32 mouse cellular contexts compared by ENCODE assay signal in genomic region chr10:127586209-127586608, GRCm38 (mm10). TPM values are rescaled to one million over a fixed set of nuclear protein-coding genes. Genes with fewer than 3 reads are reported as not detected.
A peak's percentile ranks its signal among the peaks of the same experiment; 100 is the strongest.
DNase-seq lines count a peak whose midpoint lies in the region; ATAC-seq and TF ChIP-seq lines count a peak whose summit lies in the region.
"Had no signal": no experiment of that assay in that cellular context is flagged by ENCODE, and none has a peak within 500 bp of the region (broad histone marks: within the 10 kb centered on the region; RNA-seq: fewer than 3 reads in every experiment).

No protein-coding gene starts in this region.

- DNase-seq in lung, embryonic 14.5 days: peak; percentile 53
- no peak for DNase-seq in lung, adult 18-20 months
- DNase-seq in liver, embryonic 11.5 days (ENCODE audit: low spot score): no peak
- DNase-seq in kidney, postnatal 10 days: no peak
- no peak for DNase-seq in frontal cortex, postnatal 10 days (ENCODE audit: low spot score in 2 of 2)
- DNase-seq: adrenal gland, postnatal 25 days; cerebellum, adult 18-20 months; cerebellum, postnatal 10 days; gastrocnemius, postnatal 36 days; heart, adult 2 months; heart, postnatal 10 days; kidney, adult 8-10 months; kidney, postnatal 14 days; layer of hippocampus, adult 9-11 months; lung, postnatal 14 days; right cerebral cortex, postnatal 25 days; thymus, postnatal 25 days had no signal

- H3K79me2 ChIP-seq in macrophage (ENCODE audit: inconsistent target): peaks cover 69% of the 10 kb centered on the region

- H3K36me3 ChIP-seq in lung, embryonic 14.5 days (ENCODE audit: insufficient read depth): peaks cover 88% of the 10 kb centered on the region
- peaks cover 49% of the 10 kb centered on the region for H3K36me3 ChIP-seq in macrophage (ENCODE audit: inconsistent target)
- peaks cover 17% of the 10 kb centered on the region for H3K36me3 ChIP-seq in liver, embryonic 11.5 days (ENCODE audit: control insufficient read depth, insufficient read depth, low read length)

- no peak for TF ChIP-seq POLR2A in embryonic fibroblast, embryonic 13.5 days (IDR thresholded peaks at IDR 0.05; ENCODE audit: low read depth, low read length)

- H3K9ac ChIP-seq in lung, embryonic 14.5 days: no peak overlapping the region
- H3K9ac ChIP-seq in liver, embryonic 11.5 days (ENCODE audit: low read depth, low read length): no peak overlapping the region
- H3K9ac ChIP-seq: forebrain, embryonic 12.5 days; heart, embryonic 13.5 days; limb, embryonic 12.5 days; midbrain, embryonic 12.5 days; stomach, embryonic 15.5 days had no signal

- H3K27ac ChIP-seq in lung, embryonic 14.5 days (ENCODE audit: low read depth): no peak overlapping the region
- H3K27ac ChIP-seq in embryonic fibroblast, embryonic 13.5 days (ENCODE audit: insufficient read depth, low read length): peak overlapping the region; percentile 66
- peak overlapping the region; percentile 100 for H3K27ac ChIP-seq in macrophage
- no peak overlapping the region for H3K27ac ChIP-seq in liver, embryonic 11.5 days (ENCODE audit: low read depth, low read length)
- H3K27ac ChIP-seq: forebrain, embryonic 12.5 days; heart, adult 2 months; heart, embryonic 13.5 days; hindbrain, embryonic 10.5 days; limb, embryonic 12.5 days; midbrain, embryonic 12.5 days; stomach, embryonic 15.5 days had no signal

- WGBS in lung, embryonic 14.5 days: 56% methylated on average over 4 of the region's 4 CpGs
- 9% methylated on average over 3 of the region's 4 CpGs for WGBS in macrophage (ENCODE audit: missing documents)
- WGBS in liver, embryonic 11.5 days: 84% methylated on average over 4 of the region's 4 CpGs

- H3K4me1 ChIP-seq in lung, embryonic 14.5 days (ENCODE audit: insufficient read depth): 0 out of 2 replicates have a peak, but pooled peaks cover 3% of the 10 kb centered on the region
- H3K4me1 ChIP-seq in embryonic fibroblast, embryonic 13.5 days (ENCODE audit: control insufficient read depth, insufficient read depth, low read length): no peaks in the 10 kb centered on the region
- no peaks in the 10 kb centered on the region for H3K4me1 ChIP-seq in liver, embryonic 11.5 days (replicated peaks; ENCODE audit: control insufficient read depth, insufficient read depth, low read length)
- H3K4me1 ChIP-seq: forebrain, embryonic 12.5 days; limb, embryonic 12.5 days; midbrain, embryonic 12.5 days had no signal

- TF ChIP-seq CTCF in lung, embryonic 14.5 days (IDR thresholded peaks at IDR 0.05; ENCODE audit: low read depth): no peak
- TF ChIP-seq CTCF in embryonic fibroblast, embryonic 13.5 days (IDR thresholded peaks at IDR 0.05; ENCODE audit: borderline replicate concordance, insufficient read depth, low read length): no peak

- no peak for ATAC-seq in lung, embryonic 14.5 days (ENCODE audit: insufficient read depth)
- peak; percentile 67 for ATAC-seq in CD4-positive, CD25-positive, alpha-beta regulatory T cell, adult 4 months
- ATAC-seq in liver, embryonic 11.5 days (replicated peaks; ENCODE audit: low FRiP score): no peak
- ATAC-seq: hindbrain, embryonic 16.5 days; intestine, embryonic 16.5 days had no signal

- H3K4me2 ChIP-seq in lung, embryonic 14.5 days: no peak overlapping the region
- H3K4me2 ChIP-seq in liver, embryonic 11.5 days: no peak overlapping the region
- H3K4me2 ChIP-seq: forebrain, embryonic 12.5 days; heart, embryonic 13.5 days; limb, embryonic 12.5 days; midbrain, embryonic 12.5 days; stomach, embryonic 15.5 days had no signal

- no peaks in the 10 kb centered on the region for H3K9me3 ChIP-seq in lung, embryonic 14.5 days (ENCODE audit: low read depth, low read length)
- no peaks in the 10 kb centered on the region for H3K9me3 ChIP-seq in liver, embryonic 11.5 days (ENCODE audit: control insufficient read depth, low read length)
- H3K9me3 ChIP-seq: forebrain, embryonic 12.5 days; heart, embryonic 13.5 days; hindbrain, embryonic 10.5 days; limb, embryonic 12.5 days; megakaryocyte, embryonic 14.5 days; midbrain, embryonic 12.5 days; stomach, embryonic 15.5 days had no signal

- no peaks in the 10 kb centered on the region for H3K27me3 ChIP-seq in lung, embryonic 14.5 days (ENCODE audit: insufficient read depth, low read length)
- H3K27me3 ChIP-seq in liver, embryonic 11.5 days (replicated peaks; ENCODE audit: control insufficient read depth, insufficient read depth, low read length): no peaks in the 10 kb centered on the region
- H3K27me3 ChIP-seq: forebrain, embryonic 12.5 days; heart, embryonic 13.5 days; limb, embryonic 12.5 days; midbrain, embryonic 12.5 days; stomach, embryonic 15.5 days had no signal

- no peak overlapping the region for H3K4me3 ChIP-seq in lung, embryonic 14.5 days (ENCODE audit: low read depth, low read length)
- H3K4me3 ChIP-seq in embryonic fibroblast, embryonic 13.5 days (ENCODE audit: insufficient read depth, low read length): no peak overlapping the region
- H3K4me3 ChIP-seq in macrophage (ENCODE audit: inconsistent target): no peak overlapping the region
- H3K4me3 ChIP-seq in liver, embryonic 11.5 days (ENCODE audit: low read depth, low read length): no peak overlapping the region
- H3K4me3 ChIP-seq: forebrain, embryonic 12.5 days; heart, adult 2 months; heart, embryonic 13.5 days; hindbrain, embryonic 10.5 days; limb, embryonic 12.5 days; megakaryocyte, embryonic 14.5 days; midbrain, embryonic 12.5 days; stomach, embryonic 15.5 days had no signal

RNA-seq across cellular contexts. Expression of gene Lrp1, which starts 34.7 kb away (rescaled TPM):
- polyA plus RNA-seq in lung, embryonic 14.5 days (2014; fragmentation: Nextera tagmentation; extraction: Ambion mirVana): 68.7 and 73.0 TPM in 2 replicates
- under 1 TPM; 0.30 to 0.96 TPM for polyA plus RNA-seq in CD4-positive, CD25-positive, alpha-beta regulatory T cell, adult 4 months (2017; shearing (Covaris generic))
- 387 and 453 TPM in 2 replicates for polyA plus RNA-seq in embryonic fibroblast, embryonic 13.5 days (2011; ENCODE audit: insufficient read length, low read depth, missing spikeins)
- total RNA-seq in macrophage (2018; cell fraction: chromatin; rRNA removed): 1,000 to 10,000 TPM in 10 of 26 experiments, 100 to 1,000 TPM in 16; 161 to 1,849 (median 957) TPM
- 100 to 1,000 TPM; 187 to 924 (median 416) TPM for total RNA-seq in macrophage (2018; cell fraction: cytosol; rRNA removed)
- 1,000 to 10,000 TPM in 20 of 26 experiments, 100 to 1,000 TPM in 6; 439 to 3,096 (median 1,237) TPM for total RNA-seq in macrophage (2018; cell fraction: nucleus; rRNA removed)
- polyA plus RNA-seq in macrophage (2018): 315 to 785 TPM (median 440 TPM) in 3 replicates
- polyA plus RNA-seq in liver, embryonic 11.5 days (2014; fragmentation: Nextera tagmentation; extraction: Ambion mirVana): 35.7 and 36.8 TPM in 2 replicates

RNA-seq across cellular contexts. Expression of gene Nxph4, which starts 51.9 kb away (rescaled TPM):
- 0.14 and 0.22 TPM in 2 replicates for polyA plus RNA-seq in lung, embryonic 14.5 days (2014; fragmentation: Nextera tagmentation; extraction: Ambion mirVana)
- not detected for polyA plus RNA-seq in CD4-positive, CD25-positive, alpha-beta regulatory T cell, adult 4 months (2017; shearing (Covaris generic))
- polyA plus RNA-seq in embryonic fibroblast, embryonic 13.5 days (2011; ENCODE audit: insufficient read length, low read depth, missing spikeins): 1.1 and 1.8 TPM in 2 replicates
- total RNA-seq in macrophage (2018; cell fraction: chromatin; rRNA removed): not detected
- not detected for total RNA-seq in macrophage (2018; cell fraction: cytosol; rRNA removed)
- under 1 TPM in 2 of 26 experiments, not detected in 24; 0.48 to 0.69 TPM for total RNA-seq in macrophage (2018; cell fraction: nucleus; rRNA removed)
- not detected in 3 replicates for polyA plus RNA-seq in macrophage (2018)
- polyA plus RNA-seq in liver, embryonic 11.5 days (2014; fragmentation: Nextera tagmentation; extraction: Ambion mirVana): 0.56 TPM in 1 of 2 replicates, not detected in the other
- total RNA-seq: liver, adult 2 months; MEL; neutrophil, adult 5-6 weeks had no signal
- polyA plus RNA-seq: liver, adult 2 months had no signal

RNA-seq across cellular contexts. Expression of gene Stat6, which starts 56.6 kb away (rescaled TPM):
- polyA plus RNA-seq in lung, embryonic 14.5 days (2014; fragmentation: Nextera tagmentation; extraction: Ambion mirVana): 27.8 and 28.1 TPM in 2 replicates
- polyA plus RNA-seq in CD4-positive, CD25-positive, alpha-beta regulatory T cell, adult 4 months (2017; shearing (Covaris generic)): 100 to 1,000 TPM; 173 to 320 TPM
- 55.1 and 55.8 TPM in 2 replicates for polyA plus RNA-seq in embryonic fibroblast, embryonic 13.5 days (2011; ENCODE audit: insufficient read length, low read depth, missing spikeins)
- total RNA-seq in macrophage (2018; cell fraction: chromatin; rRNA removed): 100 to 1,000 TPM; 187 to 439 (median 329) TPM
- total RNA-seq in macrophage (2018; cell fraction: cytosol; rRNA removed): 100 to 1,000 TPM; 105 to 151 (median 131) TPM
- 100 to 1,000 TPM; 141 to 357 (median 222) TPM for total RNA-seq in macrophage (2018; cell fraction: nucleus; rRNA removed)
- 122 to 141 TPM (median 128 TPM) in 3 replicates for polyA plus RNA-seq in macrophage (2018)
- 28.7 TPM in 2 replicates for polyA plus RNA-seq in liver, embryonic 11.5 days (2014; fragmentation: Nextera tagmentation; extraction: Ambion mirVana)

Comparison
In these comparisons a context has a peak if more than half of its experiments do, and no peak if none do; other contexts are left out.
1. H3K27ac ChIP-seq: peak in embryonic fibroblast, embryonic 13.5 days (single experiment) and macrophage (single experiment); none in lung, embryonic 14.5 days (single experiment) and liver, embryonic 11.5 days (single experiment).
2. RNA of gene Lrp1, which starts 34.7 kb away (polyA plus RNA-seq): 315 to 785 TPM in macrophage, 387 to 453 TPM in embryonic fibroblast, embryonic 13.5 days, 68.7 to 73.0 TPM in lung, embryonic 14.5 days and 35.7 to 36.8 TPM in liver, embryonic 11.5 days; 0.30 to 0.96 TPM in CD4-positive, CD25-positive, alpha-beta regulatory T cell, adult 4 months; every median in the first group is over 10 times any median in the second.